Mouse (Mus musculus) ovary, adult 18-20 months (tissue): ENCODE data around the gene Amfr.

Source experiments
- DNase-seq: peaks from one replicate; pipeline ENCODE4 v3.0.0; 2022; ENCODE audit warnings: low spot score, mixed read lengths

The Amfr gene

GRCm38 (mm10) chr8:94012013-94012951, at the start of gene Amfr:
Amfr (minus strand) TSS chr8:94012842.
- peak; percentile 47 for DNase-seq

- DNase-seq = no peak
Observed at GRCm38 (mm10) chr8:94057157-94057854, 44.7 kb upstream of the Amfr start.

GRCm38 (mm10) chr8:94052696-94053095, 40.1 kb upstream of the Amfr start:
- no peak for DNase-seq

- no peak for DNase-seq
Observed at GRCm38 (mm10) chr8:94047845-94048244, 35.2 kb upstream of the Amfr start.

GRCm38 (mm10) chr8:94037806-94038205, 25.2 kb upstream of the Amfr start:
- no peak for DNase-seq

- DNase-seq = peak; percentile 91
Observed at GRCm38 (mm10) chr8:94036944-94037524, 24.4 kb upstream of the Amfr start, which contains the start of the genes Nudt21 and Ogfod1. Nudt21 (minus strand) TSS chr8:94037031. Ogfod1 (plus strand) TSS chr8:94037198.

- peak; percentile 49 for DNase-seq
Observed at GRCm38 (mm10) chr8:94036541-94036940, 23.9 kb upstream of the Amfr start.

- no peak for DNase-seq
Observed at GRCm38 (mm10) chr8:94035200-94035599, 22.6 kb upstream of the Amfr start.

GRCm38 (mm10) chr8:94033601-94034000, 21.0 kb upstream of the Amfr start:
- no peak for DNase-seq

GRCm38 (mm10) chr8:94029701-94030100, 17.1 kb upstream of the Amfr start:
- no peak for DNase-seq

GRCm38 (mm10) chr8:94023916-94024315, 11.3 kb upstream of the Amfr start:
- DNase-seq = no peak

GRCm38 (mm10) chr8:94013026-94013612, 477 bp upstream of the Amfr start:
- no peak for DNase-seq

GRCm38 (mm10) chr8:94011076-94012012, 1.3 kb downstream of the Amfr start:
- no peak for DNase-seq

GRCm38 (mm10) chr8:94010101-94010705, 2.4 kb downstream of the Amfr start:
- DNase-seq = no peak

GRCm38 (mm10) chr8:94009243-94009845, 3.3 kb downstream of the Amfr start:
- DNase-seq = no peak

- DNase-seq = no peak
Observed at GRCm38 (mm10) chr8:94004139-94004538, 8.5 kb downstream of the Amfr start.

GRCm38 (mm10) chr8:93998961-93999360, 13.7 kb downstream of the Amfr start:
- no peak for DNase-seq

- no peak for DNase-seq
Observed at GRCm38 (mm10) chr8:93989739-93990138, 22.9 kb downstream of the Amfr start.

GRCm38 (mm10) chr8:93984731-93985130, 27.9 kb downstream of the Amfr start:
- no peak for DNase-seq

GRCm38 (mm10) chr8:93983827-93984226, 28.8 kb downstream of the Amfr start:
- no peak for DNase-seq
